Mouse (Mus musculus): ENCODE data around the gene Itgb1bp1. TPM values are rescaled to one million over a fixed set of nuclear protein-coding genes. Genes with fewer than 3 reads are reported as not detected.

Itgb1bp1 gene
- 160 TPM for polyA plus RNA-seq (2014; fragmentation: Illumina TruSeq; extraction: RNeasy Lipid Tissue Mini Kit (QIAGEN cat#74804); ENCODE audit: low read depth, low replicate concordance)

DNA sequence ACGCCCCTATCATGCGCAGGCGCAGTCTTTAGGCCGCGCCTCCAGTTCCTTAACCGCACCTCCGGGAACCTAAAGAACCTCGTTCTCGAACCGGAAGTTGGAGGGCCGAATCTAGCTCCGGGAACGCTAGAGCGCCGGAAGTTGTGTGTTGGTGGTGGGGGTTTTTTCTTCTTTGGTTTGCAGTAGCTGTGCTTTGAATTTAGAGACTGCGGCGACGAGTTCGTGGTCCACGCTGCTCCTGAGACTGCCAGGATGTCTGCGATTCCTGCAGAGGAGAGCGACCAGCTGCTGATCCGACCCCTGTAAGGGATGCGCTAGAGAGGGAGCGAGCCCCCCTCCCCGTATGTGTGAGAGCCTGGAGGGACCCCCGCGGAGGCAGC, at the start of gene Itgb1bp1:
Gene Itgb1bp1, minus strand, starts transcription at position 42 of the 380 bp plus-strand sequence.

DNA sequence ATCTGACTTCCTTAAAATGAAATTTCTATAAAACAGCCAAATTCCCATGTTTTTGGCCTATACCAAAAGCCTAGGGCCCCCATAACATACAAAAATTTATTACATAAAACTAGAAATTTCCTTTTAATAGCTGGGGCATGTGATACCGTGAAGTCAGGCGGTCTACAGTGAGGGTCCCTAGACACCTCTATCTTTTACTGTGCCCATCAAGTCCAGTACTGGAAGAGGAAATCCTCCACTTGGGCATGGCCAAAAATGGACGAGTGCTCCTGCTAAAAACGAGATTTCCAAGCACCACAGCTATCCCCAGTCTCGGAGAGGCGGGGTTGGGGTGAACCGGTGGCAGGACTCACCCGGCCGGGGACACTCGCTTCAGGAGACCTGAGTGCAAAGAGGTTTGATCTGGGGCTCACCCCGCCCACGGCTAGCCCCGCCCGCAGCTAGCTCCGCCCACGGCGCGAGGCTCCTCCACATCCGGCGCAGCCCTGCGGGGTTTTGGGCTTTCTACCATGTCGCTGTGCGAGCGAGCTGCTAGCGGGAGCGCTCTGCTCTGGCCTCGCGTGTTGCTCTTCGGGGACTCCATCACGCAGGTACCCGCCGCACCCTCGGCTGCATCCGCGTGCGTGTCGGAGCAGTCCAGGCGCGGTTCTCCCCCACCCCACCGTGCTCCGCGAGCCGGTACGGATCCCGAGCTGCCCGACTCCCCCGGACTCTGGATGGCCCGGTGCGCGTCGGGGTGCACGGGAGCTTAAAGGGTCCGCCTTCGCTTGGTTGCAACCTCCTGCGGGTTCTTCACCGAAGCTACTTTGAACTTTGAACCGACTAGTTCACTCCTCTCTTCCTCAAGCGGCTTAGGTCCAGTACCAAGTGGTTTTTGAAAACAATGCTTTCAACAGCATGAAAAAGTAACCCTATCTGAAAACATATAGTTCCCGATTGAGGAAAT, 30.1 kb upstream of the Itgb1bp1 start, which contains the start of gene Iah1:
Gene Iah1, plus strand, starts transcription at position 467 of the 946 bp plus-strand sequence.

DNA sequence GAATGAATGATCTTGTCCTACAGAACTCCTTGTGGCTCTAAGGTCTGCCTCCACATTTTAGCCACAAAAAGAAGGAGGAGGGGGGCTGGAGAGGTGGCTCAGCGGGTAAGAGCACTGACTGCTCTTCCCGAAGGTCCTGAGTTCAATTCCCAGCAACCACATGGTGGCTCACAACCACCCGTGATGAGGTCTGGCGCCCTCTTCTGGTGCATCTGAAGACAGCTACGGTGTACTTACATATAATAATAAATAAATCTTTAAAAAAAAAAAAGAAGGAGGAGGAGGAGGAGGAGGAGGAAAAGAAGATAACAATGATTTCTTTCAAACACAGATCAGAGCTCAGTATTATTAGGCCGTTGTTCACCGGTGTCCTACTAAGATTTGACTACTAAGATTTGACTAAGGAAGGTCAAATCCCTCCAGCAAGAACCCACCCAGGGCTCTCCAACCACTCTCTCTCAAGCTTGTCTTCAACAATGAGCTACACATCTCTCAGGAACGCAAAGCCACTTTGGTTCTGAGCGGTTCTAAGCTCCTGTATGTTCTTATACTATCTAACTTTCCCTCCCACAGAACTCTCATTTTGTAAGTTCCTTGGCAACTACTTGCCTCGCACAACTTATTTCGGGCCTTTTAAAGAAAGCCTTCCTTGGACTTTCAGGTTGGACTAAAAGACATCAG, 1.2 kb downstream of the Itgb1bp1 start, which contains the start of gene Cpsf3:
Gene Cpsf3, plus strand, starts transcription at position 631 of the 681 bp plus-strand sequence.

Other genes starting within 250 kb of the Itgb1bp1 start
- gene Cpsf3, start 893 bp downstream of the Itgb1bp1 start, polyA plus RNA-seq (2014; fragmentation: Illumina TruSeq; extraction: RNeasy Lipid Tissue Mini Kit (QIAGEN cat#74804); ENCODE audit: low read depth, low replicate concordance): 45.7 TPM
- gene Iah1, start 30.1 kb upstream of the Itgb1bp1 start, polyA plus RNA-seq (2014; fragmentation: Illumina TruSeq; extraction: RNeasy Lipid Tissue Mini Kit (QIAGEN cat#74804); ENCODE audit: low read depth, low replicate concordance): 8.3 TPM
- gene Adam17, start 87.3 kb upstream of the Itgb1bp1 start, polyA plus RNA-seq (2014; fragmentation: Illumina TruSeq; extraction: RNeasy Lipid Tissue Mini Kit (QIAGEN cat#74804); ENCODE audit: low read depth, low replicate concordance): 25.7 TPM
- gene Ywhaq, start 131.4 kb upstream of the Itgb1bp1 start, polyA plus RNA-seq (2014; fragmentation: Illumina TruSeq; extraction: RNeasy Lipid Tissue Mini Kit (QIAGEN cat#74804); ENCODE audit: low read depth, low replicate concordance): 372 TPM

All from testis, adult 10 weeks (tissue).